Mouse (Mus musculus): ENCODE measurements around the gene Wbp11.
"Not testable (repeated sequence)": the region's sequence is repeated elsewhere in the genome, so short reads cannot be mapped to it uniquely, and the experiment has no call there.

The Wbp11 gene

GRCm38 (mm10) chr6:136803093-136803738, 24.8 kb downstream of the Wbp11 start:
- no peak for DNase-seq (ENCODE audit: low spot score)

DNA sequence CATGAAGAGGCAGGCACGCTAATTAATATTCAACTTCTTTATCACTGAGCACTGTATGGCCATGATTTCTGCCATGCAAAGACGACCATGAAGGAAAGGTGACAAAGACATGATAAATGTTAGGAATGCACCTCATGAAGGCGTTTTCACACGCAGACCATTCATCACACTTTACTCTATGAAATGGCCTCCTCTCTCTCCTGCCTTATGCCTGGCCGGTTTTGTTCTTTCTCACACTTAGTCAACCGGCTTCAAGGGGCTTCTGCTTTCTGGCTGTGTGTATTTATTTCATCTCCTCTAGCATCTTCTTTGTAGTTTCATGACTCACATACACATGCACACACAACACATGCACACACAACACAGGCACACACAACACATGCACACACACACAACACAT, 26.8 kb downstream of the Wbp11 start:
- DNase-seq (ENCODE audit: low spot score), result no peak

DNA sequence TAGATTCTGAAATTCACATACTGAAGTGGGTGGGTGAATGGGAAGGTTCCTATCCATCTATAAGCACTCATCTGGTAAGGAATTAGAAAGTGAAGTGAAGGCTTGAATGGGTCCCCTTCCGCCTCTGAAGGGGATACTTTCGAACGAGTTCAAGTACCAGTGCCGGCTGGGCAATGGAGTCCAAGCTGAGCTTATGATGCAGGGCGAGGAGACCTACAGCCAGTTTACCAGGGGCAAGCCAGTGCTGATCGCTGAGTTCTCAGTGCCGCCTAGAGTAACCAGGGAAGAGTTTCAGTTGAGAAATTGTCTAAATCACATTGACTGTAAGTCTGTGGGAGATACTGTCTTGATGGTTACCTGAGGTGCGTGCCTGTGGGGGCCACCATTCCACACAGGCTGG, 27.3 kb downstream of the Wbp11 start:
- no peak for DNase-seq (ENCODE audit: low spot score)

GRCm38 (mm10) chr6:136797874-136798693, 29.9 kb downstream of the Wbp11 start:
- not testable (repeated sequence) for DNase-seq (ENCODE audit: low spot score)

DNA sequence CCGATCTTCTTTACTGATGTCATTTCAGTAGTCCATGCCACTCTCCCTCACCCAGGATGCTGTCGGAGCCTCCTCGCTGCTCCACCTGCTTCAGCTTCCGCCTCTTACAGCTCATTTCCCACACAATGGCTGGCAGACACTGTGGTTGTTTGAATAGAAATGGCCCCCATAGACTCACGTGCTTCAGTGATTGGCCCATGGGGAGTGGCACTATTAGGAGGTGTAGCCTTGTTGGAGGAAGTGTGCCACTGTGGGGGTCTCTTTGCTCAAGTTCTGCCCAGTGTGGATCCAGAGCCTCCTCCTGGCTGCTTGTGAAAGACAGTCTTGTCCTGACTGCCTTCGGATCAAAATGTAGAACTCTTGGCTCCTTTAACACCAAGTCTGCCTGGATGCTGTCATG, 32.2 kb downstream of the Wbp11 start:
- DNase-seq (ENCODE audit: low spot score), result no peak

- DNase-seq (ENCODE audit: low spot score), result no peak
These were observed 32.9 kb downstream of the Wbp11 start for GRCm38 (mm10) chr6:136795110-136795509.

GRCm38 (mm10) chr6:136793831-136794525, 34.1 kb downstream of the Wbp11 start:
- DNase-seq (ENCODE audit: low spot score), result no peak

DNA sequence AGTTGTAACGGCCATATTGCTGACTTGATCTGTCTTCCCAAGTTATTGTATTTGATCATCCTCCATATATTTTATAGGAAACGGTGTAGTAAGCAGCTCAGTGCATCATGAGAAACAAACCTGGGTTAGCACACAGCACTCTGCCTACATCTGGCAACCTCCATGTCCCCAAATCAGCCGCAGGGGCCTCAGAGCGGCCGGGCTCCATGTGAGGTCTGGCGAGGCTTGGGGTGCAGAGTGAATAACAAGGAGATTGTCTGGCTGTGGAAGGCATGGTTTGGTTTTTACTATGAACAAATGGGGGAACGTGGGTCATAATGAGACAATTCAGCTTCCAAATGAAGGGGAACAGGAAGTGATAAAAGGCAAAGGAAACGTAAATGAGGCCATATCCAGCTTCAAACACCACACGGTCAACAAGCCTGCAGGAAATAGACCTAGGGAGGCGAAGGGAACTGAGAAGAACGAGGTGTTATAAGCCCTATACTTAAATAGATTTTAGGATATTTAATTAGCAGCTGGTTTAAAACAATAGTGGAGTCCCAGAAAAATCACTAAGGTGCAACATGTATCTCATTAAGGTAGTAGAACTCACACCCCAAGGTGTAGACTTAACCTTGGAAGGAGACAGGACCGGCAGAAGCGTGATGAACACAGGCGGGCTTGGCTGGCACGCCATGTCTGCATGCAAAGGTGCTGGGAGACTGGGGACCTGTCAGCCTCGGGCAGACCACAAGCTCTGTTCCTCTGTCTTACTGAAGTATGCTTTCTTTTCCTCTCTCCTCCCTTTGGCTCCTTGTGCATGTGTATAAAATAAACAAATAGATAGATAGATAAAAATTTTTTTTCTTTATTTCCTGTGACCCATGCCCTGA, 34.9 kb downstream of the Wbp11 start:
- no peak for DNase-seq (ENCODE audit: low spot score)

GRCm38 (mm10) chr6:136789391-136789971, 38.6 kb downstream of the Wbp11 start:
- no peak for DNase-seq (ENCODE audit: low spot score)

GRCm38 (mm10) chr6:136782761-136783160, 45.3 kb downstream of the Wbp11 start:
- no peak for DNase-seq (ENCODE audit: low spot score)

- DNase-seq (ENCODE audit: low spot score), result no peak
These were observed 45.9 kb downstream of the Wbp11 start for GRCm38 (mm10) chr6:136782146-136782545.

DNA sequence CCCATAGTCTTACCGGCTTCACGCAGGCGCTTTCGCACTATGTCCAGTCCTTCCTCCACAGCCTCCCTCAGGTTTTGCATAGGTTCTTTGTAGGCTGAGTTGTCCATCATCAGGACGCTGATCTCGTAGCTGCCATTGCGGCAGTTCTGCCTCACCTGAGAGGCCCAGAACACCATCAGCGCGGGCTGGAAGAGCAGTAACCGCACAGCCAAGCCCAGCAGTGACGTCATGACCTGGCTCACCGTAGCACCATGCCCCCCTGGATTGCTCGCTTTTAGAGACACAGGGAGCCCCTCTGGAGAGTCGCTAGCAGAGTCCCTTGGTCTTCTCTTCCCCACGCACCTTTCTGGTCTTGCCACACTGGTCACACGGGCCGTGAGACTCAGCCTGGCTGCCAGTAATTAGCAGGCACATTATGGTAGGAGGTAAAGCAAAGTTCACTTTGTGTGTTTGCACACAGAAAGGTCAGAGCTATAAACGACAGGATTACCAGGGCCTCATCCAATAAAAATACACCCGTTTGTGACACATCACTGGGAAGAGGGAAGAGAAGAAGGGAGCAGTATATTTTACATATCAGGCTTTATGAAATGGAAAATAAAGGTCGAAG, 46.6 kb downstream of the Wbp11 start, which contains the start of gene Gucy2c:
Gene Gucy2c, minus strand, starts transcription at position 389 of the 610 bp plus-strand sequence.
- no peak for DNase-seq (ENCODE audit: low spot score)

DNA sequence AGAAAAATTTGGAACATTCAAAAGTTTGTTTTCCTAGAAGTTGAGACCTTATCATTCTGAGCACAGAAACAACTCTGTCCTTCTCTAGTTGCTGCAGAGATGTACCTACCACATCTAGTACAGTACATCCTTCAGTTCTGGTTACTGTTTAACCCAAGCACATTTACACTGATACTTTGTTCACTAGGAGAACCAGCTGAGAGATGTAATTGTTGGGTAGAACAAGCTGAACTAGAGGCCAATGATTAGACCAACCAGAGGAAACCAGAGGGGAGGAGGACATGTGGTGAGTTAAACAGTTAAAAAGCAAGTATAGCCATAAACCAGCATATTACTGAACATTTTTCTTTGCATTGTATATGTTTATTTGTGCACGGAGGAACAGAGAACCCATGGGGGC, 51.6 kb downstream of the Wbp11 start:
- DNase-seq (ENCODE audit: low spot score), result no peak

GRCm38 (mm10) chr6:136769859-136770258, 58.2 kb downstream of the Wbp11 start:
- no peak for DNase-seq (ENCODE audit: low spot score)

DNA sequence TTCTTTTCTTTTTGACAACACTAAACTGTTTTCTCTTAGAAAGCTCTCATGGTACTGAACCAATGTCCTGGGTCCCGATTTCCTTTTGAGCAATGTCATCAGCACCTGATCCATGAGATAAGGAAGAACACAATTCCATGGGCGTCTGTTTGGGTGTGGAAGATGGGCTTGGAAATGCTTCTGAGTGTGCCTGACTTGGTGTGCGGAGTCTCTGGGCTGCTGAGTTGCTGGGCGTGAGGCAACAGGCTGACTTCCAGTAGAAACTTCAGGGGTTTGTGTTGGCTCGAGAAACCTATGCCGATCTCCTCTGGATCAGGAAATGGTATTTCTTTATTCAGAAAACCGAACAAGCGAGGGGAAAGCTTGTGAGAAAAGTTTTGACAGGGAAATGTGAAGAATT, 58.9 kb downstream of the Wbp11 start:
- DNase-seq (ENCODE audit: low spot score), result no peak

DNA sequence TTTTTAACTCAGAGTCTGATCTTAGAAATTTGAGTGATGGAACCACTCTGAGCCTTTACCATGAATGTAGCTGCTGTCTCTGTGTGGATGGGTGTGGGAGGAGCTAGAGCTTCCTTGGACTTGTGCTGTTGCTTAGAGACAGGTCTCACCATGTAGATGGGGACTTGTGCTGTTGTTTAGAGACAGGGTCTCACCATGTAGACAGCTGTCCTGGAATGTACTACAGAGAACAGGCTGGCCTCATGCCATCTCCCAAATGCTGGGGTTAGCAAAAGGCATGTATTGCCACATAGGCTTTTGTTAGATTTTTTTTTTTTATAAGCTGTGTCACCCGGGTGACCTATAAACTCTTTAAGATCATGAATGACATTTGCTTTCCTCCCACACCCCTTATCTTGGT, 64.1 kb downstream of the Wbp11 start:
- no peak for DNase-seq (ENCODE audit: low spot score)

All from testis, postnatal 10 days (tissue).